Mouse (Mus musculus): Measurements from ENCODE around the gene Cd180. TPM values are rescaled to one million over a fixed set of nuclear protein-coding genes. Genes with fewer than 3 reads are reported as not detected.

The Cd180 gene
- polyA plus RNA-seq, 1 experiment: 258 TPM

- H3K4me1 ChIP-seq (ENCODE audit: control insufficient read depth, insufficient read depth, low read length): no peaks in the 10 kb centered on the region
- H3K27ac ChIP-seq (ENCODE audit: insufficient read depth, low read depth, low read length): no peak overlapping the region
- no peak overlapping the region for H3K4me3 ChIP-seq (ENCODE audit: insufficient read depth, low read length)
- TF ChIP-seq CTCF (IDR thresholded peaks at IDR 0.05; ENCODE audit: low read depth, low read length) (no peak), POLR2A (IDR thresholded peaks at IDR 0.05; ENCODE audit: borderline replicate concordance, low read depth, low read length) (no peak)
Observed at GRCm38 (mm10) chr13:102770194-102770593, 76.8 kb downstream of the Cd180 start.

- no peak for TF ChIP-seq POLR2A (IDR thresholded peaks at IDR 0.05; ENCODE audit: borderline replicate concordance, low read depth, low read length)
- TF ChIP-seq CTCF (IDR thresholded peaks at IDR 0.05; ENCODE audit: low read depth, low read length): no peak
- Histone ChIP-seq H3K4me3 (ENCODE audit: insufficient read depth, low read length) (no peak overlapping the region), H3K27ac (ENCODE audit: insufficient read depth, low read depth, low read length) (no peak overlapping the region), H3K4me1 (ENCODE audit: control insufficient read depth, insufficient read depth, low read length) (no peaks in the 10 kb centered on the region)
Observed at GRCm38 (mm10) chr13:102773169-102773568, 79.8 kb downstream of the Cd180 start.

- Histone ChIP-seq H3K27ac (ENCODE audit: insufficient read depth, low read depth, low read length) (no peak overlapping the region), H3K4me3 (ENCODE audit: insufficient read depth, low read length) (no peak overlapping the region), H3K4me1 (ENCODE audit: control insufficient read depth, insufficient read depth, low read length) (no peaks in the 10 kb centered on the region)
- TF ChIP-seq CTCF (IDR thresholded peaks at IDR 0.05; ENCODE audit: low read depth, low read length): no peak
- TF ChIP-seq POLR2A (IDR thresholded peaks at IDR 0.05; ENCODE audit: borderline replicate concordance, low read depth, low read length): no peak
Observed at GRCm38 (mm10) chr13:102774786-102775201, 81.4 kb downstream of the Cd180 start.

GRCm38 (mm10) chr13:102775506-102775905 lies 82.1 kb downstream of the Cd180 start:
- Histone ChIP-seq H3K4me1 (ENCODE audit: control insufficient read depth, insufficient read depth, low read length) (no peaks in the 10 kb centered on the region), H3K27ac (ENCODE audit: insufficient read depth, low read depth, low read length) (no peak overlapping the region), H3K4me3 (ENCODE audit: insufficient read depth, low read length) (no peak overlapping the region)
- TF ChIP-seq CTCF (IDR thresholded peaks at IDR 0.05; ENCODE audit: low read depth, low read length): no peak
- no peak for TF ChIP-seq POLR2A (IDR thresholded peaks at IDR 0.05; ENCODE audit: borderline replicate concordance, low read depth, low read length)

GRCm38 (mm10) chr13:102778859-102779258 lies 85.5 kb downstream of the Cd180 start:
- H3K4me1 ChIP-seq (ENCODE audit: control insufficient read depth, insufficient read depth, low read length): no peaks in the 10 kb centered on the region
- no peak overlapping the region for H3K27ac ChIP-seq (ENCODE audit: insufficient read depth, low read depth, low read length)
- no peak for TF ChIP-seq POLR2A (IDR thresholded peaks at IDR 0.05; ENCODE audit: borderline replicate concordance, low read depth, low read length)
- TF ChIP-seq CTCF (IDR thresholded peaks at IDR 0.05; ENCODE audit: low read depth, low read length): no peak
- H3K4me3 ChIP-seq (ENCODE audit: insufficient read depth, low read length): no peak overlapping the region

DNA sequence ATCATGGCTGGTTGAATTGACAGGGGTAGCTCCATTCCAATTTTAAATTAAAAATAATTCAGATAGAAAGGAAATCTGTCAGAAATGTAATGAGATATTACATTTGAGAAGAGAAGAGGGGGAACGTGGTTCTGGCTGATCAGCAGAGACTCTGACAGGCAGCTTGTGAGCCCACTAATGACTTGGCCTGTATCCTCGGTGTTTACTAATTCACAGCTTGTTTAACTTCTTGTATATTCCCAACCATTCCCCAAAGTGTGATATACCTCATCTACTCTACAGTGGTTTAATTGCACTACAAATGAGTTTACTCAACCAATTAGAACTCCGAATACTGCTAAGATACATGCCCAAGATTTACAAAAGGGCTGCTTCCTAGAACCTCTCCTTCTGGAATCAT lies 85.9 kb downstream of the Cd180 start:
- Histone ChIP-seq H3K4me1 (ENCODE audit: control insufficient read depth, insufficient read depth, low read length) (no peaks in the 10 kb centered on the region), H3K27ac (ENCODE audit: insufficient read depth, low read depth, low read length) (no peak overlapping the region), H3K4me3 (ENCODE audit: insufficient read depth, low read length) (no peak overlapping the region)
- TF ChIP-seq POLR2A (IDR thresholded peaks at IDR 0.05; ENCODE audit: borderline replicate concordance, low read depth, low read length): no peak
- no peak for TF ChIP-seq CTCF (IDR thresholded peaks at IDR 0.05; ENCODE audit: low read depth, low read length)

DNA sequence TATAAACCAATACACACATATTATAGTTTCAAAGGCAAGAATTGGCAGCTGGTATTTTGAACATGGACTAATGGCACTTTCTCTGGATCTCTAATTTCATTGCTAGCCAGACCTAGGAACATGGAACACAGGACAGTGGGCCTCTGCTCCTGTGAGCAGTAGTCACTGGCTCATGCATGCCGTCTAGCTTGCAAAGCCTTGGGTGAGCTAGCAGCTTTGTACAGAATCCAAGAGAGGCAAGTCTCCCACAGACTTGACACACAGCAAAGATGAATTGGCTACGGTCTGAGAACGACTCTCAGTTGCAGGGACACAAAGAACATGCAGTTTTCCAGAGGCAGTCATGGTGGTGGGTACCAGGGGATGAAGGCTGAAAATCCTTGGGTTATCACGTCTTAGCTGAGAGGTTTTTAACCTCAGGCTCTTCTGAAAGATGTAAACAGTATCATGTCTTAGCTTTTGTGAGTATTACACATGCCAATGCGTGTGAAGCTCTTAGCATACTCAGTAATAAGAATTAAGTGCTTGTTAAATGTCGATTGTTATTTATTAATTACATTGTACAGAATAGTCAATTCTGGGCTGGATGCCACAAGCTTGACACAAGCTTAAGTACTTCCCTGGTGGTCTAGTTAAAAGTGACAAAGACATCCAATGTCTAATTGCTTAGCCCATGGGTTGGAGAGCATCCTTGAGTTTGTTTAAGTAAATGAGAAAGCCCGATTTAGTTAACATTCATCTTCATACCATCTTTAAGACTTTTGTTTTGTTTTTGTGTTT lies 90.4 kb downstream of the Cd180 start:
- H3K27ac ChIP-seq (ENCODE audit: insufficient read depth, low read depth, low read length): no peak overlapping the region
- no peak for TF ChIP-seq POLR2A (IDR thresholded peaks at IDR 0.05; ENCODE audit: borderline replicate concordance, low read depth, low read length)
- no peak for TF ChIP-seq CTCF (IDR thresholded peaks at IDR 0.05; ENCODE audit: low read depth, low read length)

DNA sequence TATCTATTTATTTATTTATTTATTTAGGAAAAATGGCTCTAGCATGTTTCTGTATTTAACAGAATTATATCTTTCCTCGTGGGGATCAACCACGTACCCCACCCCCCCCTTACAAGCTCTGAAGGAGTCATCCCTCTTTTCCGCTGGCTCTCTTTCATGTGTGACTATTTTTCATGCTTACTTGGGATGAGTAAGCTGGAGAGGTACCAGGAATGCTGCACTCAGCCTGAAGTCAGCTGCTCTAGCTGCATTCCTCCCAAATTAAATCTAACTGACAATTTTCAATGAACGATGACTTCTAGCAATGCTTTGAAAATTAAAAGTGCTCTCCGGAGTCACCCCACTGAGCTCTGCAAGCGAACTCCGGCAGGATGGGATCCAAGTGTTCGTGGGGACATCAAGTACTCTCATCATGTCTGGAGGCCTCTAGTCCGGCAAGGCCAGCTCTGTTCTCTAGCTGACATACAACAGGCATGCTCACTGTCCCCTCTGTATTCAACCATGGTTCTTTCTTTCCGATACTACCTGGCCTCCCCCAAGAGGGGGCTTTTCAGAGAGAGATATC lies 93.4 kb downstream of the Cd180 start:
- Histone ChIP-seq H3K4me1 (ENCODE audit: control insufficient read depth, insufficient read depth, low read length) (no peaks in the 10 kb centered on the region), H3K27ac (ENCODE audit: insufficient read depth, low read depth, low read length) (no peak overlapping the region), H3K4me3 (ENCODE audit: insufficient read depth, low read length) (no peak overlapping the region)
- no peak for TF ChIP-seq CTCF (IDR thresholded peaks at IDR 0.05; ENCODE audit: low read depth, low read length)
- TF ChIP-seq POLR2A (IDR thresholded peaks at IDR 0.05; ENCODE audit: borderline replicate concordance, low read depth, low read length): no peak

More for the DNA sequence above, 90.4 kb downstream of the Cd180 start:
- no peaks in the 10 kb centered on the region for H3K4me1 ChIP-seq (ENCODE audit: control insufficient read depth, insufficient read depth, low read length)
- H3K4me3 ChIP-seq (ENCODE audit: insufficient read depth, low read length): no peak overlapping the region
